Mouse (Mus musculus): ENCODE data around the gene Ybx3. TPM values are rescaled to one million over a fixed set of nuclear protein-coding genes. Genes with fewer than 3 reads are reported as not detected.

Gene Ybx3
- 31.4 and 66.9 TPM in 2 replicates for polyA plus RNA-seq (2015; fragmentation: Nextera tagmentation; extraction: Ambion mirVana)

GRCm38 (mm10) chr6:131388040-131389021, at the start of gene Ybx3:
Gene Ybx3 (minus strand): TSS chr6:131388476.

GRCm38 (mm10) chr6:131353352-131353919, 34.8 kb downstream of the Ybx3 start, which contains the start of gene Styk1:
Gene Styk1 (minus strand): TSS chr6:131353597.

Other genes with a start within 250 kb of the Ybx3 start
- 0.09 TPM in 1 of 2 replicates, not detected in the other for gene Klra2, start 141.1 kb downstream of the Ybx3 start, polyA plus RNA-seq (2015; fragmentation: Nextera tagmentation; extraction: Ambion mirVana)
- gene Magohb, start 95.2 kb downstream of the Ybx3 start, polyA plus RNA-seq (2015; fragmentation: Nextera tagmentation; extraction: Ambion mirVana): 33.3 and 42.6 TPM in 2 replicates
- 4.3 and 7.2 TPM in 2 replicates for gene Styk1, start 34.9 kb downstream of the Ybx3 start, polyA plus RNA-seq (2015; fragmentation: Nextera tagmentation; extraction: Ambion mirVana)
- not detected in 2 replicates for gene 5430401F13Rik, start 97.9 kb upstream of the Ybx3 start, polyA plus RNA-seq (2015; fragmentation: Nextera tagmentation; extraction: Ambion mirVana)
- gene Gm6619, start 97.9 kb upstream of the Ybx3 start, polyA plus RNA-seq (2015; fragmentation: Nextera tagmentation; extraction: Ambion mirVana): not detected in 2 replicates
- not detected in 2 replicates for gene Tas2r130, start 242.4 kb upstream of the Ybx3 start, polyA plus RNA-seq (2015; fragmentation: Nextera tagmentation; extraction: Ambion mirVana)

All from neural tube, postnatal 0 days (tissue).